Mouse (Mus musculus): ENCODE measurements at regions not wholly inside any gene's neighbourhood (a gene's known extent, or its start where the extent isn't known, plus 50 kb on each side); places are given as distances from the start of the nearest gene placed in this dataset.

- no peaks in the 10 kb centered on the region for H3K36me3 ChIP-seq (ENCODE audit: control insufficient read depth, insufficient read depth, low read length)
- no peak overlapping the region for H3K4me3 ChIP-seq (ENCODE audit: low read depth, low read length)
- H3K27me3 ChIP-seq (ENCODE audit: control insufficient read depth, insufficient read depth, low read length) = no peaks in the 10 kb centered on the region
- TF ChIP-seq POLR2A (IDR thresholded peaks at IDR 0.05; ENCODE audit: low read depth, low read length) (no peak), CTCF (IDR thresholded peaks at IDR 0.05; ENCODE audit: extremely low read depth, insufficient read length, insufficient replicate concordance, low read depth, low read length) (no peak)
- H3K4me1 ChIP-seq (ENCODE audit: control insufficient read depth, insufficient read depth, insufficient read length, low read length) = no peaks in the 10 kb centered on the region
- no peak overlapping the region for H3K27ac ChIP-seq (ENCODE audit: insufficient read depth, low read depth, low read length)
Observed at GRCm38 (mm10) chr4:75641046-75641445, 362.9 kb upstream of the Dmac1 start.

GRCm38 (mm10) chr4:75636627-75637026 lies 358.5 kb upstream of the Dmac1 start:
- TF ChIP-seq CTCF (IDR thresholded peaks at IDR 0.05; ENCODE audit: extremely low read depth, insufficient read length, insufficient replicate concordance, low read depth, low read length) (no peak), POLR2A (IDR thresholded peaks at IDR 0.05; ENCODE audit: low read depth, low read length) (no peak)
- Histone ChIP-seq H3K36me3 (ENCODE audit: control insufficient read depth, insufficient read depth, low read length) (no peaks in the 10 kb centered on the region), H3K27me3 (ENCODE audit: control insufficient read depth, insufficient read depth, low read length) (no peaks in the 10 kb centered on the region), H3K27ac (ENCODE audit: insufficient read depth, low read depth, low read length) (no peak overlapping the region), H3K4me1 (ENCODE audit: control insufficient read depth, insufficient read depth, insufficient read length, low read length) (no peaks in the 10 kb centered on the region), H3K4me3 (ENCODE audit: low read depth, low read length) (no peak overlapping the region)
- 85% methylated on average over 1 of the region's 1 CpGs for WGBS

- 78% methylated on average over 3 of the region's 3 CpGs for WGBS
- TF ChIP-seq CTCF (IDR thresholded peaks at IDR 0.05; ENCODE audit: extremely low read depth, insufficient read length, insufficient replicate concordance, low read depth, low read length) = no peak
- no peak for TF ChIP-seq POLR2A (IDR thresholded peaks at IDR 0.05; ENCODE audit: low read depth, low read length)
- Histone ChIP-seq H3K27me3 (ENCODE audit: control insufficient read depth, insufficient read depth, low read length) (no peaks in the 10 kb centered on the region), H3K36me3 (ENCODE audit: control insufficient read depth, insufficient read depth, low read length) (no peaks in the 10 kb centered on the region), H3K4me3 (ENCODE audit: low read depth, low read length) (no peak overlapping the region), H3K27ac (ENCODE audit: insufficient read depth, low read depth, low read length) (no peak overlapping the region), H3K4me1 (ENCODE audit: control insufficient read depth, insufficient read depth, insufficient read length, low read length) (no peaks in the 10 kb centered on the region)
Observed at GRCm38 (mm10) chr4:75589901-75590300, 311.8 kb upstream of the Dmac1 start.

GRCm38 (mm10) chr4:75588095-75588875 lies 310.2 kb upstream of the Dmac1 start:
- H3K27ac ChIP-seq (ENCODE audit: insufficient read depth, low read depth, low read length) = no peak overlapping the region
- TF ChIP-seq POLR2A (IDR thresholded peaks at IDR 0.05; ENCODE audit: low read depth, low read length) (no peak), CTCF (IDR thresholded peaks at IDR 0.05; ENCODE audit: extremely low read depth, insufficient read length, insufficient replicate concordance, low read depth, low read length) (no peak)
- H3K4me1 ChIP-seq (ENCODE audit: control insufficient read depth, insufficient read depth, insufficient read length, low read length) = no peaks in the 10 kb centered on the region
- no peaks in the 10 kb centered on the region for H3K27me3 ChIP-seq (ENCODE audit: control insufficient read depth, insufficient read depth, low read length)
- 82% methylated on average over 6 of the region's 6 CpGs for WGBS
- no peak overlapping the region for H3K4me3 ChIP-seq (ENCODE audit: low read depth, low read length)
- no peaks in the 10 kb centered on the region for H3K36me3 ChIP-seq (ENCODE audit: control insufficient read depth, insufficient read depth, low read length)

GRCm38 (mm10) chr4:75579865-75580264 lies 301.8 kb upstream of the Dmac1 start:
- Histone ChIP-seq H3K4me3 (ENCODE audit: low read depth, low read length) (no peak overlapping the region), H3K27ac (ENCODE audit: insufficient read depth, low read depth, low read length) (no peak overlapping the region), H3K27me3 (ENCODE audit: control insufficient read depth, insufficient read depth, low read length) (no peaks in the 10 kb centered on the region), H3K36me3 (ENCODE audit: control insufficient read depth, insufficient read depth, low read length) (no peaks in the 10 kb centered on the region), H3K4me1 (ENCODE audit: control insufficient read depth, insufficient read depth, insufficient read length, low read length) (no peaks in the 10 kb centered on the region)
- TF ChIP-seq CTCF (IDR thresholded peaks at IDR 0.05; ENCODE audit: extremely low read depth, insufficient read length, insufficient replicate concordance, low read depth, low read length) (no peak), POLR2A (IDR thresholded peaks at IDR 0.05; ENCODE audit: low read depth, low read length) (no peak)
- WGBS = 67% methylated on average over 1 of the region's 1 CpGs

- Histone ChIP-seq H3K36me3 (ENCODE audit: control insufficient read depth, insufficient read depth, low read length) (no peaks in the 10 kb centered on the region), H3K27me3 (ENCODE audit: control insufficient read depth, insufficient read depth, low read length) (no peaks in the 10 kb centered on the region), H3K4me1 (ENCODE audit: control insufficient read depth, insufficient read depth, insufficient read length, low read length) (no peaks in the 10 kb centered on the region), H3K27ac (ENCODE audit: insufficient read depth, low read depth, low read length) (no peak overlapping the region), H3K4me3 (ENCODE audit: low read depth, low read length) (no peak overlapping the region)
- TF ChIP-seq CTCF (IDR thresholded peaks at IDR 0.05; ENCODE audit: extremely low read depth, insufficient read length, insufficient replicate concordance, low read depth, low read length) (no peak), POLR2A (IDR thresholded peaks at IDR 0.05; ENCODE audit: low read depth, low read length) (no peak)
Observed at GRCm38 (mm10) chr4:75572603-75573002, 294.5 kb upstream of the Dmac1 start.

- Histone ChIP-seq H3K4me1 (ENCODE audit: control insufficient read depth, insufficient read depth, insufficient read length, low read length) (no peaks in the 10 kb centered on the region), H3K36me3 (ENCODE audit: control insufficient read depth, insufficient read depth, low read length) (no peaks in the 10 kb centered on the region), H3K4me3 (ENCODE audit: low read depth, low read length) (no peak overlapping the region), H3K27me3 (ENCODE audit: control insufficient read depth, insufficient read depth, low read length) (no peaks in the 10 kb centered on the region), H3K27ac (ENCODE audit: insufficient read depth, low read depth, low read length) (no peak overlapping the region)
- 18% methylated on average over 2 of the region's 2 CpGs for WGBS
- TF ChIP-seq CTCF (IDR thresholded peaks at IDR 0.05; ENCODE audit: extremely low read depth, insufficient read length, insufficient replicate concordance, low read depth, low read length) (no peak), POLR2A (IDR thresholded peaks at IDR 0.05; ENCODE audit: low read depth, low read length) (no peak)
Observed at GRCm38 (mm10) chr4:75567630-75568029, 289.5 kb upstream of the Dmac1 start.

Data from small intestine, adult 2 months (tissue).